Comparison of ENCODE assay signal across 13 mouse cellular contexts in the genomic region with DNA sequence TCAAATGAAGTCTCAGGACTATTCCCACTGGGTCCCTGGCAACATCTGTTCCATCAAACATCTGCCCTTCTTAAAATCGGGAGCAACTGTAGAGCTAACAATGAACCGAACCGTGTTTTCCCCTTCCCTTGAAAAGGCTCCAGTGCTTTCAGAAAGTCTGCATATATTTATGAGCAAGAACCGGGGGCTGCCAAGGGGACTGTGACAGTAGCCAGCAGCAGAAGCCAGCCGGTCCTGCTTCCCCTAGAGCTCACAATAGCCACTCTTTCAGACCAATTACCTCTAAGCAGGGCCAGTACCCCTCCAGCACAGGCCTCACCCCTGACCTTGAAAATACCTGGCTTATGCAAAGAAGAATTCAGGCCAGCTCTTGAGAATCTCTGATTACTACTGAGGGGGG.
DNase-seq lines count a peak whose midpoint lies in the region; ATAC-seq and TF ChIP-seq lines count a peak whose summit lies in the region.
"Had no signal": no experiment of that assay in that cellular context is flagged by ENCODE, and none has a peak within 500 bp of the region (broad histone marks: within the 10 kb centered on the region; RNA-seq: fewer than 3 reads in every experiment).

No protein-coding gene starts in this region.

- TF ChIP-seq CTCF in intestine, postnatal 0 days (IDR thresholded peaks at IDR 0.05; ENCODE audit: low read depth), result no peak

- H3K27ac ChIP-seq in forebrain, embryonic 13.5 days, result peak overlapping the region; percentile 38; the same call in 1 of the 2 replicates
- H3K27ac ChIP-seq in forebrain, embryonic 10.5 days, result no peak overlapping the region
- peak overlapping the region; percentile 5; the same call in 1 of the 2 replicates for H3K27ac ChIP-seq in hindbrain, embryonic 11.5 days (ENCODE audit: low read depth, low read length)
- peak overlapping the region; percentile 34; the same call in 1 of the 2 replicates for H3K27ac ChIP-seq in neural tube, embryonic 14.5 days (ENCODE audit: low read depth, low read length)
- no peak overlapping the region for H3K27ac ChIP-seq in intestine, embryonic 15.5 days
- H3K27ac ChIP-seq in intestine, postnatal 0 days (ENCODE audit: low read depth, low read length), result no peak overlapping the region
- H3K27ac ChIP-seq: liver, embryonic 14.5 days had no signal

- H3K27me3 ChIP-seq in forebrain, embryonic 13.5 days, result no peaks in the 10 kb centered on the region
- peaks cover 25% of the 10 kb centered on the region; the same call in 1 of the 2 replicates for H3K27me3 ChIP-seq in forebrain, embryonic 10.5 days (ENCODE audit: poor library complexity, severe bottlenecking)
- no peaks in the 10 kb centered on the region for H3K27me3 ChIP-seq in hindbrain, embryonic 11.5 days (ENCODE audit: control insufficient read depth, insufficient read depth, low read length)
- no peaks in the 10 kb centered on the region for H3K27me3 ChIP-seq in neural tube, embryonic 14.5 days (ENCODE audit: control insufficient read depth, insufficient read depth, low read length)
- H3K27me3 ChIP-seq in intestine, embryonic 15.5 days (replicated peaks), result no peaks in the 10 kb centered on the region
- no peaks in the 10 kb centered on the region for H3K27me3 ChIP-seq in intestine, postnatal 0 days (replicated peaks; ENCODE audit: control insufficient read depth, insufficient read depth, low read length)
- H3K27me3 ChIP-seq: heart, embryonic 12.5 days; kidney, embryonic 15.5 days had no signal

- no peak overlapping the region for H3K9ac ChIP-seq in forebrain, embryonic 13.5 days
- no peak overlapping the region for H3K9ac ChIP-seq in hindbrain, embryonic 11.5 days (ENCODE audit: low read depth, low read length)
- no peak overlapping the region for H3K9ac ChIP-seq in neural tube, embryonic 14.5 days (replicated peaks; ENCODE audit: low read depth, low read length)
- H3K9ac ChIP-seq in intestine, embryonic 15.5 days, result no peak overlapping the region
- no peak overlapping the region for H3K9ac ChIP-seq in intestine, postnatal 0 days (ENCODE audit: low read depth, low read length)
- H3K9ac ChIP-seq: heart, embryonic 12.5 days; kidney, embryonic 15.5 days; liver, embryonic 14.5 days had no signal

- H3K9me3 ChIP-seq in forebrain, embryonic 13.5 days (replicated peaks), result no peaks in the 10 kb centered on the region
- H3K9me3 ChIP-seq in forebrain, embryonic 10.5 days, result no peaks in the 10 kb centered on the region
- H3K9me3 ChIP-seq in hindbrain, embryonic 11.5 days (ENCODE audit: control insufficient read depth, low read length), result no peaks in the 10 kb centered on the region
- H3K9me3 ChIP-seq in neural tube, embryonic 14.5 days (ENCODE audit: control insufficient read depth, low read length), result no peaks in the 10 kb centered on the region
- no peaks in the 10 kb centered on the region for H3K9me3 ChIP-seq in intestine, embryonic 15.5 days
- no peaks in the 10 kb centered on the region for H3K9me3 ChIP-seq in intestine, postnatal 0 days (ENCODE audit: control insufficient read depth)
- H3K9me3 ChIP-seq: heart, embryonic 12.5 days; kidney, embryonic 15.5 days had no signal

- ATAC-seq in forebrain, embryonic 13.5 days, result peak; percentile 42
- ATAC-seq in hindbrain, embryonic 11.5 days (ENCODE audit: low FRiP score), result no peak
- 0 out of 2 replicates have a peak, but pooled peaks have one; percentile 21 for ATAC-seq in neural tube, embryonic 14.5 days (ENCODE audit: low read depth)
- ATAC-seq in intestine, embryonic 15.5 days, result no peak
- no peak for ATAC-seq in intestine, postnatal 0 days

- no peak overlapping the region for H3K4me3 ChIP-seq in forebrain, embryonic 13.5 days
- no peak overlapping the region for H3K4me3 ChIP-seq in forebrain, embryonic 10.5 days
- no peak overlapping the region for H3K4me3 ChIP-seq in hindbrain, embryonic 11.5 days (ENCODE audit: low read depth, low read length)
- no peak overlapping the region for H3K4me3 ChIP-seq in neural tube, embryonic 14.5 days (ENCODE audit: low read depth, low read length)
- no peak overlapping the region for H3K4me3 ChIP-seq in intestine, embryonic 15.5 days (replicated peaks)
- H3K4me3 ChIP-seq in intestine, postnatal 0 days (ENCODE audit: low read depth, low read length), result no peak overlapping the region
- H3K4me3 ChIP-seq: erythroblast, embryonic 14.5 days; heart, embryonic 12.5 days; kidney, embryonic 15.5 days had no signal

- 17% methylated on average over 5 of the region's 5 CpGs for WGBS in forebrain, embryonic 13.5 days
- WGBS in forebrain, embryonic 10.5 days, result 67% methylated on average over 5 of the region's 5 CpGs
- WGBS in hindbrain, embryonic 11.5 days, result 27% methylated on average over 5 of the region's 5 CpGs
- 4% methylated on average over 5 of the region's 5 CpGs for whole genome bisulfite sequencing in neural tube, embryonic 14.5 days
- 34% methylated on average over 5 of the region's 5 CpGs for WGBS in intestine, embryonic 15.5 days
- WGBS in intestine, postnatal 0 days, result 47% methylated on average over 5 of the region's 5 CpGs

- no peak for DNase-seq in forebrain, embryonic 10.5 days (ENCODE audit: extremely low spot score, low spot score)
- peak; percentile 13 for DNase-seq in lung, postnatal 10 days
- no peak for DNase-seq in lung, postnatal 25 days (ENCODE audit: low spot score)
- DNase-seq in hindbrain, embryonic 11.5 days (ENCODE audit: low spot score), result peak; percentile 28
- DNase-seq: cerebellum, adult 11 months had no signal

- H3K36me3 ChIP-seq in forebrain, embryonic 13.5 days (ENCODE audit: poor library complexity, severe bottlenecking), result no peaks in the 10 kb centered on the region
- no peaks in the 10 kb centered on the region for H3K36me3 ChIP-seq in forebrain, embryonic 10.5 days (replicated peaks)
- H3K36me3 ChIP-seq in hindbrain, embryonic 11.5 days (ENCODE audit: control insufficient read depth, insufficient read depth, low read length), result no peaks in the 10 kb centered on the region
- H3K36me3 ChIP-seq in neural tube, embryonic 14.5 days (ENCODE audit: control insufficient read depth, insufficient read depth, low read length), result no peaks in the 10 kb centered on the region
- H3K36me3 ChIP-seq in intestine, embryonic 15.5 days, result no peaks in the 10 kb centered on the region
- H3K36me3 ChIP-seq in intestine, postnatal 0 days (ENCODE audit: control insufficient read depth, insufficient read depth), result no peaks in the 10 kb centered on the region
- H3K36me3 ChIP-seq: heart, embryonic 12.5 days; kidney, embryonic 15.5 days had no signal

- H3K4me1 ChIP-seq in forebrain, embryonic 13.5 days, result peaks cover 36% of the 10 kb centered on the region
- peaks cover 28% of the 10 kb centered on the region for H3K4me1 ChIP-seq in forebrain, embryonic 10.5 days
- no peaks in the 10 kb centered on the region for H3K4me1 ChIP-seq in hindbrain, embryonic 11.5 days (replicated peaks; ENCODE audit: control insufficient read depth, insufficient read depth, low read length)
- peaks cover 24% of the 10 kb centered on the region for H3K4me1 ChIP-seq in neural tube, embryonic 14.5 days (ENCODE audit: control insufficient read depth, insufficient read depth, low read length)
- H3K4me1 ChIP-seq in intestine, embryonic 15.5 days (replicated peaks), result peaks cover 14% of the 10 kb centered on the region; the same call in 1 of the 2 replicates
- H3K4me1 ChIP-seq in intestine, postnatal 0 days (replicated peaks; ENCODE audit: control insufficient read depth, insufficient read depth, low read length), result 0 out of 2 replicates have a peak, but pooled peaks cover 2% of the 10 kb centered on the region

- no peak overlapping the region for H3K4me2 ChIP-seq in forebrain, embryonic 13.5 days
- no peak overlapping the region for H3K4me2 ChIP-seq in hindbrain, embryonic 11.5 days (replicated peaks; ENCODE audit: low read depth, low read length)
- no peak overlapping the region for H3K4me2 ChIP-seq in neural tube, embryonic 14.5 days (ENCODE audit: low read depth, low read length)
- H3K4me2 ChIP-seq in intestine, embryonic 15.5 days (replicated peaks), result no peak overlapping the region
- no peak overlapping the region for H3K4me2 ChIP-seq in intestine, postnatal 0 days (replicated peaks; ENCODE audit: low read depth)
- H3K4me2 ChIP-seq: heart, embryonic 12.5 days had no signal

Comparison
In these comparisons a context has a peak if more than half of its experiments do, and no peak if none do; other contexts are left out.
1. H3K27ac ChIP-seq: peak in forebrain, embryonic 13.5 days (single experiment), hindbrain, embryonic 11.5 days (single experiment) and neural tube, embryonic 14.5 days (single experiment); none in forebrain, embryonic 10.5 days (single experiment), intestine, embryonic 15.5 days (single experiment) and intestine, postnatal 0 days (single experiment).
2. DNase-seq: peak in lung, postnatal 10 days (single experiment) and hindbrain, embryonic 11.5 days (single experiment); none in forebrain, embryonic 10.5 days (single experiment) and lung, postnatal 25 days (single experiment).
3. ATAC-seq: peak in forebrain, embryonic 13.5 days (single experiment) and neural tube, embryonic 14.5 days (single experiment); none in hindbrain, embryonic 11.5 days (single experiment), intestine, embryonic 15.5 days (single experiment) and intestine, postnatal 0 days (single experiment).